Mouse (Mus musculus) lung, postnatal 36 days (tissue): ENCODE data around the gene H3f3b.
A peak's percentile ranks its signal among the peaks of the same experiment; 100 is the strongest.

Experiments
- DNase-seq: peaks from one replicate; pipeline ENCODE4 v3.0.0; 2022; ENCODE audit warnings: mixed read lengths

H3f3b gene

DNA sequence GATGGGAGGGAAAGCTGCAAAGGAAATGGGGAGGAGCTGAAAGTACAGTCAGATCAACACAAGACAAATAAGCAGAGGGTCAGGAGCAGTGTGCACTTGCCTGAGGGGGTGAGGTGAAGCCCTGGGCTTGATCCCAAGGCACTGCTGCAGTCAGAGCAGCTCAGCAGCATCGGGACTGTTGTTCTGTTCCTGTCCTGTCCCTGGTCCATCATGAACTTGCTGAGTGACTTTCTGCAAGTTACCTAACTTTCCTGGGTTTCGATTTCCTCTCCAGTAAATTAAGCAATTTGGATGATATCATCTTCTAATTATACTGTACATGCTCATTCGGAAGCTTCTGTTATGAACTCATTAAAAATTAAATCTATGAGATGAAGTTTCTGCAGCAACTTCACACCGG, at the start of gene H3f3b:
TSS of gene H3f3b (minus strand) at position 207 of the 400 bp plus-strand sequence.
- no peak for DNase-seq

GRCm38 (mm10) chr11:116076836-116077235, 49.1 kb upstream of the H3f3b start:
- peak; percentile 28 for DNase-seq

- no peak for DNase-seq
These were observed 48.4 kb upstream of the H3f3b start for GRCm38 (mm10) chr11:116076266-116076540.

- no peak for DNase-seq
These were observed 47.9 kb upstream of the H3f3b start for GRCm38 (mm10) chr11:116075539-116076265.

GRCm38 (mm10) chr11:116074436-116074991, 46.8 kb upstream of the H3f3b start:
- DNase-seq: no peak

- DNase-seq: peak; percentile 77
These were observed 44.8 kb upstream of the H3f3b start for GRCm38 (mm10) chr11:116072608-116073007.

DNA sequence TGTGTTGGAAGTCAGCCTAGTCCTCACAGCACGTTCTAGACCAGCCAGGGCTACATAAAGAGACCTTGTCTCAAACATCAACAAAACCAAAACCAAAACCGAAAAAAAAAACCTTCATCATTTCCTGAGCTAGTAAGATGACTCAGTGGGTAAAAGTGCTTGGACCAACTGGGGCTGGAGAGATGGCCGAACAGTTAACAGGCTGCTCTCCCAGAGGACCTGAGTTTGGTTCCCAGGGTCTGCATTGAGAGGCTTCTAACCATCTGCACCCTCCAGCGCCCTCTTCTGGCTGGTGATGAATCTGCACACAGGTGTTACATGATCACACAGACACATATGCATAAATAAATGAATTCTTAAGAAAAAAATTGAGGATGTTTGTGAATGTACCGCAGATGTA, 43.7 kb upstream of the H3f3b start:
- DNase-seq: peak; percentile 56

- DNase-seq: no peak
These were observed 37.6 kb upstream of the H3f3b start for GRCm38 (mm10) chr11:116065345-116065744.

GRCm38 (mm10) chr11:116064187-116064867, 36.6 kb upstream of the H3f3b start:
- no peak for DNase-seq

- no peak for DNase-seq
These were observed 35.8 kb upstream of the H3f3b start for GRCm38 (mm10) chr11:116063562-116063961.

DNA sequence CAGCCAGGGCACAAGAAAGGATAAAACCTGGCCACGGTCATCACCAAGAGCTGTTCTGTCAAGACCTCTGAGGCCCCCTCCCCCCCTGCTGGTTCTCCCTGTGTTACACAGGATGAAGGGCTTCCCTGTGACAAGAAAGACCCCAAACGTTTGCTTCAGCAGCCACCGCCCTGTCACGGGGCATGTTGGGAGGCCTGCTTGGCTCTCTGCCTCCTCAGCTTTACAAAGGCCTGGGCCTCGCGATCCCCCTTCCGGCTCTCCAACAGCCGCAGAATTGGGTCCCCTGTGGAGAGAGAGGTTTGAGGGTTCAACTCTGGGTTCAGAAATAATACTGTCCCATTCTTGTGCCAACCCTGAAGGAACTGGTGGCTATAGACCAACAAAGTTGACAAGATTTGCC, 34.8 kb upstream of the H3f3b start:
- DNase-seq: no peak

- no peak for DNase-seq
These were observed 34.1 kb upstream of the H3f3b start for GRCm38 (mm10) chr11:116061641-116062415.

- peak; percentile 79 for DNase-seq
These were observed 32.8 kb upstream of the H3f3b start for GRCm38 (mm10) chr11:116060596-116060995.

- DNase-seq: no peak
These were observed 31.9 kb upstream of the H3f3b start for GRCm38 (mm10) chr11:116059691-116060025.

DNA sequence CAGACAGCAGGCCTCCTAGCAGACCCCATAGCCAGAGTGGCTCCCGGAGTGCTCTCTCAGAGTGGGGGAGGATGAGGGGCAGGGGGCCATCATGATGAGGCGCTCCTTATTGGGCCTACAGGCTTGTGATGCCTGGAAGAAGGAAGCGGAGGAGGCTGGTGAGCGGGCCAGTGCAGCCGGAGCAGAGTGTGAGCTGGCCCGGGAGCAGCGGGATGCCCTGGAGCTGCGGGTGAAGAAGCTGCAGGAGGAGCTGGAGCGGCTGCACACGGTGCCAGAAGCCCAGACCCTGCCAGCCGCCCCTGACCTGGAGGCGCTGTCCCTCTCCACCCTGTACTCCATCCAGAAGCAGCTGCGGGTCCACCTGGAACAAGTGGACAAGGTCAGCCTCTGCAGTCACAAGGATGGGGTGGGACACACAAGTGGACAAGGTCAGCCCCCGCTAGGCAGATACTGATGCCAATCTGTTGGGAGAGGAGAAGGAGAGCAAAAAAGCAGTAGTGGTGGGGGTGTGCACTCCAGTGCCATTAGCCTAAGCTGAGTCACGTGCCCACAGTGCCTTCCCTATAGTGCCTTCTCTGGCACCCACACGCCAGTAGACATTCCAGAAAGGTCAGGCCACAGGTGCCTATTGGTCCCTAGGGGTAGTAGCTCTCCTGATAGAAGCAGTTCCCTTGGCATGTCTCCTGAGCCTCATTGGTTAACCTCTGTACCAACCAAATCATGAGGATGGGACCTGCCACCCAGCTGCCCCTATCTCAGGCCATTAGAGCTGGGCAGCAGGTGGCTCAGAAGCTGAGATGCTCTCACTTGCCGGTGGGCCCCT, 31.3 kb upstream of the H3f3b start:
- DNase-seq: no peak

GRCm38 (mm10) chr11:116058022-116058614, 30.4 kb upstream of the H3f3b start:
- DNase-seq: no peak

GRCm38 (mm10) chr11:116057237-116057881, 29.6 kb upstream of the H3f3b start:
- DNase-seq: no peak

DNA sequence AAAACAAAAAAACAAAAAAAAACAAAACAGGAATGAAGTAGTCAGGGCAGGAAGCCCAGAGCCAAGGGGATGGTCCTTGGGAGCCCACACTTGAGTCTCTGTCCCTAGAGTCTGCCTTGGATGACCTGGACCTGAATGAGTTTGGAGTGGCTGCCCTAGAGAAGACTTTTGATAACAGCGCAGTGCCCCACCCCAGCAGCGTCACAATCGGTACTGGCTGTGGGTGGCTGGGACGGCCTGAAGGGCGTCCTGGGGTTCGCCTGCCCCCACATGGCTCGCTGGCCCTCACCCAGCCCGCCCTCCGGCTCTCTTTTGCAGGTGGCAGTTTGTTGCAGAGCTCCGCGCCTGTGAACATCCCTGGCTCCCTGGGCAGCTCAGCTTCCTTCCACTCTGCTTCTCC, 28.1 kb upstream of the H3f3b start:
- no peak for DNase-seq

DNA sequence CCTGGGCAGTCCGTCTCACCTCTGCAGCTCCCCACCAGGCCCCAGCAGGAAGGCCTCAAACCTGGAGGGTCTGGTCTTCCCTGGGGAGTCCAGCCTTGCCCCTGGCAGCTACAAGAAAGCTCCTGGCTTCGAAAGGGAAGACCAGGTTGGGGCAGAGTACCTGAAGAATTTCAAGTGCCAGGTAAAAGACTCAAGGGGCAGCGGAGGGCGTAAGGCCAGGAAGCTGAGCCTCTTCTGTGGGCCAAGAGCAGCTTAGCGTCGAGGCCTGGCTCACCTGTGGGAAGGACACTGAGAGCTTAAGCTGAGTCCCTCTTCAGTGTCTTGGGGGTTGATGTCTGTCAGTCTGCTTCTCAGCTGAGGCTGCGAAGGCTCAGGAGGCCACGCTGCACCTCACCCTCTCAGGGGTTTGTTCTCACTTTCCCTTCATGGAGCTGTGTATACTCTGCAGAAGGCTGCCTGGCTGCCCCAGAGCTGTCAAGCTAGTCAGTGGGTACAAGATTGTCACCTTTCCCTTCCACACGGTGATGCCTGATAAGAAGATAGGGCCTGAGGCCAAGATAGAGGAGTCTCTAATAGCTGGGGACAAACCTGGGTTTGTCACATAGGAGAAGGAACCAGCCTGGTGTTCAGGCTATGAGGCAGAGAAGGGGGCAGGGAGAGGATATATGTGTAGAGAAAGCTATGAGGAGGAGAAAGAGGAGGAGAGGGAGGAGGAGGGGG, 25.9 kb upstream of the H3f3b start:
- DNase-seq: peak; percentile 80

DNA sequence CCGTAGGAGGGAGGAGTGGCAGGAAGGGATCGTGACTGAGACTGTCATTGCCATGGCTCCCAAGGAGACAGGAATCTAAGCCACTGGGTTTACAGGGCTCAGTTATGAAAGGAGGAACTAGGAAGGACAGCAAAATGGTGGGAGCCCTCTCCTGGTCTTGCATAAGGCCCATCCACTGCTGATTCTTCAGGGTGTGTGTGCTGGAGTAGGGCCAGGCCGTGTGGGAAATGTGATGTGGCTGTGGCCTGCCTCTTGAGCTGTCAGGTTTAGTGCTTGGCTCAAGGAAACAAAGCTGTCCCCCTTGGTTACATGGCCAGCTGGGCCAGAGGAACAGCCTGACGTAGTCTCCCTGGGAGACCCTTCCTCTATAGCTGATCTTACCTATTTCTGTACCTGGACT, 22.4 kb upstream of the H3f3b start:
- DNase-seq: peak; percentile 62

- DNase-seq: peak; percentile 59
These were observed 21.8 kb upstream of the H3f3b start for GRCm38 (mm10) chr11:116049610-116050009.
